Mouse (Mus musculus) E14TG2a.4 (cell line): ENCODE results near the gene Polr1e.

Source experiments
- CTCF ChIP-seq: conservative IDR thresholded peaks from 2 replicates; pipeline ENCODE4 v1.5.1; 2014; ENCODE audit warnings: low read length
- NANOG ChIP-seq: IDR thresholded peaks from 2 replicates; pipeline ENCODE4 v1.6.1; 2014; ENCODE audit warnings: borderline replicate concordance, low read length, mixed read lengths
- POU5F1 ChIP-seq: IDR thresholded peaks from 2 replicates; pipeline ENCODE4 v1.6.1; 2014; ENCODE audit warnings: low read length, borderline replicate concordance

DNA sequence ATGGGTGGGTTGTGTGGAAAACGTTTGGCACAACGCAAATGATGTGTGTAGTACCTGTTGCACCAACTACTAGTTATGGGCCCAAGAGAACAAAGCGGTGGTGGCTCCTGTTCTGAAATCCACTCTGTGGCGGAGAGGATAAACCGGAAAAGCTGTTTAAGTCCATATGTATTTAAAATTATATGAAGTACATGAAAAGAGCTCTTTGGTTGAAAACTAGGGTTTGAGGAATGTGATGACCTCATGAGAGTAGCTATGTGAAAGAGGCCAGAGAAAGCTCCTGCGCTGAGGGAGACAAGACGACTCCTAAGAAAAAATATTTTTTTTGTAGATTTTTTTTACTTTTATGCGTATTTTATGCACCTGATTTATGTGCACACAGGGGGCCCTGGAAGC lies 66.5 kb downstream of the Polr1e start:
- TF ChIP-seq CTCF (no peak), NANOG (no peak), POU5F1 (no peak)
